Mouse (Mus musculus) adrenal gland, postnatal 36 days (tissue): ENCODE measurements at regions not wholly inside any gene's neighbourhood (a gene's known extent, or its start where the extent isn't known, plus 50 kb on each side); places are given as distances from the start of the nearest gene placed in this dataset.
"Not testable (repeated sequence)": the region's sequence is repeated elsewhere in the genome, so short reads cannot be mapped to it uniquely, and the experiment has no call there.

Experiments used
- DNase-seq, 2 experiments: peaks; one replicate each; pipeline ENCODE4 v3.0.0; 2021; ENCODE audit warnings: mixed read lengths in 1 of 2

GRCm38 (mm10) chr15:19458485-19458884 lies 639.7 kb downstream of the Cdh10 start:
- DNase-seq = no peak

DNA sequence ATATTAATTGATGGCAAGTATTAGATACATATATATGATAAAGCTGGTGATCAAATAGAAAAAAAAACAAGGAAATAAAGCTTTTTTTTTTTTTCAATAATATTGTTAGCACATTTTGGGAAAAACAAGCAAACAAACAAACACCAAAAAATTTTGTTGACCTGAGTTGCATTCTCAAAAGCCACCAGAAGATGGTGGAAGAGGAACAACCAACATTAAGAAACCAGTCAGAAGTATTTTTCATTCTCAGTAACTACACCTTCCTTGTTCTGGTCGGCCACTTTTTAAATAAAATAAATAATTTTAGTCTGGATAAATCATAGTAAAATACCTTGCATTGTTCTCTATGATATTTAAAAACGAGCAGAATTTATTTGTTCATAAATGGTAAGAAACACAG lies 654.8 kb downstream of the Cdh10 start:
- DNase-seq = no peak

DNA sequence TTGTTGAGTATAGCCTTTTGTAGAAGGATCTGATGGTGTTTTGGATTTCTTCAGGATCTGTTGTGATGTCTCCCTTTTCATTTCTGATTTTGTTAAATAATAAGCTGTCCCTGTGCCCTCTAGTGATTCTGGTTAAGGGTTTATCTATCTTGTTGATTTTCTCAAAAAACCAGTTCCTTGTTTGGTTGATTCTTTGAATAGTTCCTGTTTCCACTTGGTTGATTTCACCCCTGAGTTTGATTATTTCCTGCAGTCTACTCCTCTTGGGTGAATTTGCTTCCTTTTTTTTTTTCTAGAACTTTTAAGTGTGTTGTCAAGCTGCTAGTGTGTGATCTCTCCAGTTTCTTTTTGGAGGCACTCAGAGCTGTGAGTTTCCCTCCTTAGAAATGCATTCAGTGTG lies 674.8 kb downstream of the Cdh10 start:
- not testable (repeated sequence) for DNase-seq

GRCm38 (mm10) chr15:19519377-19519776 lies 700.6 kb downstream of the Cdh10 start:
- no peak for DNase-seq

GRCm38 (mm10) chr15:19540676-19541075 lies 721.9 kb downstream of the Cdh10 start:
- no peak for DNase-seq

DNA sequence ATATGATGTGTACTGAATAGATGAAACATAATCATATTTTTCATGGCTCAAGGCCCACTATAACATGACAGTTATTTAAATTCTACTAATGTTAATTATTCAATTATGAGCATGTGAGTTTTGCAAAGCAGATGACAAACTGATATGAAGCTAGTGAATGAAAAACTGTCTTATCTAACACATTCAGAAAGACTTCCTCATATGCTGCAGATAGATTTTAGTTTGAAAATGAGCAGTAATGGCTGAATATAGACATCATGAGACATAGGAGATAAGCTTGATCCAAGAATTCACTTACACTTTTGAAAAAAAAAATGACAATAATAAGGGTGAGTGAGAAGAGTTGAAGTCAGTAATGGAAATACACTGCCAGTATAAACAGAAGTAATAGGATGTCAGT lies 731.0 kb downstream of the Cdh10 start:
- no peak for DNase-seq

DNA sequence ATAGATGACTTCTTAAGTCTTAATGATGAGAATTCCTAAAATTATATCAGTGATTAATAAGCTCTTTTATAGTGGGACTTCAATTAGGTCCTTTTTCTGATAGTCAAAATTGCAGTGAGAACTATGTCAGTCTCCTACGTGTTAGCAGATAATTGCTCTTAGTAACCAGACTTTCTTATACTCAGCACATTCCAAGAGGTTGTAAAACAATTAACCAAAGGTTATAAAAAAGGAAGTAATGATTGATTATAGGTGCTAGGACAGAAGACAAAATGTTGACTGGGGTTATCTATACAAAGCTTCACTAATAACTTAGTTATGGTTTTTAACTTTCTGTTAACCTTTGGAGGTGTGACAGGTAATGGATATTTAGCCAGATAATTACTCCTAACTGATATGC lies 766.0 kb downstream of the Cdh10 start:
- no peak for DNase-seq

DNA sequence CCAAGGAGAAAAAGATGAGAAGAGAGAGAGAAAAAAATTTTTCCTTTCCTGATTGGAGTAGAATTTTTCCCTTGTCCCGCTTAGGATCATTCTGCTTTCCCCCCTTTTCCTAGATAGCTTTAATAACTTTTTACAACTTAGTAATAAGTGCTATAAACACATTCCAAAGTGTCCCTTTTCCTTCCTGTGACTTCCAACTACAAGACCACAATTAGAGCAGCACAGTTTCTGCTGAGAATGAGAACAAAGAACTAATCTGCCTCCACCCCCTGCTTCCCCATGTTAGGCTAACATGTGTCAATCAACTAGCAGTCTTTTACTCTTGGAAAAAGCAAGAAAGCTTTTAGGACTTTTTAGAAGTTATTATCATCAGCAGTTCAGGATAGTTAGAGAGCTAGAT lies 766.5 kb downstream of the Cdh10 start:
- DNase-seq = no peak

GRCm38 (mm10) chr15:19593746-19594145 lies 775.0 kb downstream of the Cdh10 start:
- no peak for DNase-seq

GRCm38 (mm10) chr15:19622367-19622766 lies 803.6 kb downstream of the Cdh10 start:
- DNase-seq = not testable (repeated sequence)

GRCm38 (mm10) chr15:19667380-19667779 lies 781.7 kb upstream of the Cdh12 start:
- no peak for DNase-seq

DNA sequence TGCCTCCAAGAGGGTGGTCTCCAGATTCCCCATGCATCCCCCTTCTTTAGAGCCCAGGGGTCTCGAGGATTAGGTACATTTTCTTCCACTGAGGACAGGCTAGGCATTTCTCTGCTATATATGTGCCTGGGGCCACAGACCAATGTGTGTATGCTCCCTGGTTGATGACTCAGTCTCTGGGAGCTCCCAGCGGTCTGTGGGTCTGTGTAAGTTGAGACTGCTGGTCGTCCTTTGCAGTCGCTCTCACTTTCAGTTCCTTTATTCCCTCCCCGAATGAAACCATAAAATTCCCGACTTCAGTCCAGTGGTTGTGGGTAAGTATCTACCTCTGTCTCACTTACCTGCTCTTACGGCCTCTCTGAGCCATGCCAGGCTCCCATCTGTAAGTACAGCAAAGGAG lies 773.5 kb upstream of the Cdh12 start:
- DNase-seq = peak in 1 of 2 experiments; percentile 1

DNA sequence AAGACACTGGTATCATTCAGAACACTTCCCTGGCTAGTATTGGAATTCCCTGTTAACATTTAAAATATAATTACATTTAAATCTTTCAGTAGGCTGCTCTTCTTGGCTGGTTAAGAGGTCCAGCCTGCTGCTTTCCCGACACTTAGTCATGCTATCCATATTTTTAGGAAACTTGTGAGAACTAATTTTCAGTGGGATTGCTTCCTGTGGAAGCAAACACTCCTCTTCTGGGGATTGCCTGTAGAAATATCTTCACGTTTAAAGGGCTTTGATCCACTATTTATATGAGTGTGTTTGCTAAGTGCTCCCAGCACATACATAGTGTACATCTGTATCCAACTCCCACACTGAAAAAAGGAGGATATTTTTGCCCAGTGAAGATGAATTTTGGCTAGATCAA lies 761.8 kb upstream of the Cdh12 start:
- no peak for DNase-seq

GRCm38 (mm10) chr15:19711764-19712163 lies 737.3 kb upstream of the Cdh12 start:
- no peak for DNase-seq
